Mouse (Mus musculus) lung, postnatal 0 days (tissue): ENCODE data around the gene Grm4.

ENCODE experiments used
- CTCF ChIP-seq: IDR thresholded peaks from 2 replicates; pipeline ENCODE4 v1.5.1; 2016; ENCODE audit warnings: antibody characterized with exemption, mild to moderate bottlenecking
- EP300 ChIP-seq: IDR thresholded peaks from 2 replicates; pipeline ENCODE4 v1.6.1; 2016; ENCODE audit warnings: antibody characterized with exemption, mild to moderate bottlenecking, control low read depth

DNA sequence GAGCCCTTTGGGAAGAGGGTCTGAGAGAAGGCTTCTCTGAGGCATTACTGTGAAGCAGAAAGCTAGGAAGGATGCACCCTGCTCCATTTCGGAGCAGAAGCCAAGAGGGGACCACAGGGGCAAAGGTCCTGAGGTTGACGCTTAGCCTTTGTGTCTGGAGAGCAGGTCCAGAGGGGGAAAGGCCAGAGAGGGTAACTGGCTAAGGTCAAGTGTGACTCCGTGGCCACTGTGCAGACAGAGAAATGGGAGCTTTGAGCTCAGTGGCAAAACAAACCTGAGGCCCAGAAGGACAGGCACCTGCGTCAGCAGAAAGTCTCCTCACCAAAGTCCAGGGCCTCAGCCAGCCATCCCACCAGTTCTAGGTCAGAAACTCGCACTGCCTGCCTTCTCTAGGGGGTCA is 12.7 kb downstream of the Grm4 start:
- TF ChIP-seq CTCF (no peak), EP300 (no peak)
